Mouse (Mus musculus): ENCODE data around the gene Sdhd.
"Not testable (repeated sequence)": the region's sequence is repeated elsewhere in the genome, so short reads cannot be mapped to it uniquely, and the experiment has no call there.

Gene Sdhd

GRCm38 (mm10) chr9:50603189-50603997 lies at the start of gene Sdhd, which contains the start of gene Timm8b:
TSS of gene Sdhd (minus strand) at chr9:50603812.
TSS of gene Timm8b (plus strand) at chr9:50603910.
- CTCF ChIA-PET: interaction anchor here (1.0 kb wide), 1 partner anchor 75 kb away, joined by 3 read pairs; the partner anchor contains the start of gene Pts

- CTCF ChIA-PET: no interaction called here
These were observed 46.9 kb upstream of the Sdhd start for GRCm38 (mm10) chr9:50650503-50650902.

GRCm38 (mm10) chr9:50646826-50647370 lies 43.3 kb upstream of the Sdhd start:
- CTCF ChIA-PET: interaction anchor here (1.6 kb wide), 1 partner anchor 24 kb away, joined by 3 read pairs; no protein-coding TSS in a partner anchor

GRCm38 (mm10) chr9:50634270-50634669 lies 30.7 kb upstream of the Sdhd start:
- CTCF ChIA-PET: no interaction called here

GRCm38 (mm10) chr9:50633059-50633458 lies 29.4 kb upstream of the Sdhd start:
- CTCF ChIA-PET: interaction anchor here (0.8 kb wide), 1 partner anchor 111 kb away, joined by 5 read pairs; no protein-coding TSS in a partner anchor

GRCm38 (mm10) chr9:50632016-50632688 lies 28.5 kb upstream of the Sdhd start:
- CTCF ChIA-PET: interaction anchor here (0.6 kb wide), 1 partner anchor 103 kb away, joined by 6 read pairs; no protein-coding TSS in a partner anchor

- CTCF ChIA-PET: not testable (repeated sequence)
These were observed 27.3 kb upstream of the Sdhd start for GRCm38 (mm10) chr9:50630903-50631302.

- CTCF ChIA-PET: no interaction called here
These were observed 14.2 kb upstream of the Sdhd start for GRCm38 (mm10) chr9:50617794-50618330.

GRCm38 (mm10) chr9:50616766-50617603 lies 13.4 kb upstream of the Sdhd start, which contains the start of the genes Pih1d2 and Nkapd1:
TSS of gene Pih1d2 (plus strand) at chr9:50617321.
TSS of gene Nkapd1 (minus strand) at chr9:50617464.
- CTCF ChIA-PET: interaction anchor here (0.6 kb wide), 1 partner anchor 61 kb away, joined by 3 read pairs; no protein-coding TSS in a partner anchor

GRCm38 (mm10) chr9:50616161-50616560 lies 12.5 kb upstream of the Sdhd start:
- CTCF ChIA-PET: no interaction called here

- CTCF ChIA-PET: no interaction called here
These were observed 8.5 kb upstream of the Sdhd start for GRCm38 (mm10) chr9:50612115-50612514.

- CTCF ChIA-PET: interaction anchor here (1.0 kb wide), 1 partner anchor 76 kb away, joined by 3 read pairs; the partner anchor contains the start of gene Pts
These were observed 726 bp upstream of the Sdhd start for GRCm38 (mm10) chr9:50604338-50604737.

GRCm38 (mm10) chr9:50603998-50604324 lies 349 bp upstream of the Sdhd start:
- CTCF ChIA-PET: interaction anchor here (1.0 kb wide), 1 partner anchor 76 kb away, joined by 3 read pairs; the partner anchor contains the start of gene Pts

GRCm38 (mm10) chr9:50602055-50602845 lies 1.4 kb downstream of the Sdhd start:
- CTCF ChIA-PET: interaction anchor here (0.5 kb wide), 1 partner anchor 107 kb away, joined by 3 read pairs; no protein-coding TSS in a partner anchor

- CTCF ChIA-PET: no interaction called here
These were observed 2.1 kb downstream of the Sdhd start for GRCm38 (mm10) chr9:50601536-50601935.

GRCm38 (mm10) chr9:50596973-50597372 lies 6.6 kb downstream of the Sdhd start:
- CTCF ChIA-PET: no interaction called here

- CTCF ChIA-PET: interaction anchor here (0.6 to 1.1 kb wide), 2 partner anchors 69 to 1603 kb away, joined by 3 to 6 read pairs; no protein-coding TSS in a partner anchor
These were observed 8.7 kb downstream of the Sdhd start for GRCm38 (mm10) chr9:50594794-50595417.

- CTCF ChIA-PET: interaction anchor here (1.3 to 1.5 kb wide), 2 partner anchors 72 to 77 kb away, joined by 3 read pairs; no protein-coding TSS in a partner anchor
These were observed 10.1 kb downstream of the Sdhd start for GRCm38 (mm10) chr9:50593544-50593943.

- CTCF ChIA-PET: interaction anchor here (1.3 to 1.5 kb wide), 2 partner anchors 72 to 78 kb away, joined by 3 read pairs; no protein-coding TSS in a partner anchor
These were observed 10.7 kb downstream of the Sdhd start for GRCm38 (mm10) chr9:50592955-50593354.

All from spleen, embryonic (tissue).